Mouse (Mus musculus) frontal cortex, adult 2 months (tissue): Measurements from ENCODE around the gene Trabd2b. TPM values are rescaled to one million over a fixed set of nuclear protein-coding genes. Genes with fewer than 3 reads are reported as not detected.
A peak's percentile ranks its signal among the peaks of the same experiment; 100 is the strongest.

Experiments used
- DNase-seq, 2 experiments: peaks; one replicate each; pipeline ENCODE4 v3.0.0; 2022; ENCODE audit warnings: low spot score in 1 of 2; ENCODE audit errors: extremely low spot score in 1 of 2
- polyA plus RNA-seq: library from polyadenylated mRNA; depleted of rRNA; stranded (reverse); fragments of >200 nt; gene quantifications from 2 replicates; pipeline ENCODE4 v1.2.3, GENCODE M21; 2012

Trabd2b gene
- polyA plus RNA-seq, 1 experiment = 1.8 TPM

DNA sequence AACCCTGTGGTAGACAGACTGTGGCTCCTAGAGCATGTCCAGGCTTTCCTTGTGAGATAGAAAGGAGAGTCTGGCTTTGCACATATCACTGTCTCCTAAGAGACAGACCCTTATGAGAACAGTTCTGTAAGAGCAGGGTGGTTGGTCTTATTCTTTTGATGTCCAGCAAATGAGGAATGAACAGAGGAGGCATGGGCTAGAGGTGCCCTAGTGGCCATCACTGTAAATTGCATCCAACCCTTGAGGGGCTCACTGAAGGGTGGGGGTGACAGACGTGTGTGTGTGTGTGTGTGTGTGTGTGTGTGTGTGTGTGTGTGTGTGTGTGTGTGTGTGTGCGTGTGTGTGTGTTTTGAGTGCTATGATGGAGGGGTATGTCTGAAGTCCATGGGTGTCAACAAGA lies 32.2 kb downstream of the Trabd2b start:
- no peak for DNase-seq

- DNase-seq = peak in 1 of 2 experiments; percentile 36
These were observed 35.7 kb downstream of the Trabd2b start for GRCm38 (mm10) chr4:114442186-114442585.

DNA sequence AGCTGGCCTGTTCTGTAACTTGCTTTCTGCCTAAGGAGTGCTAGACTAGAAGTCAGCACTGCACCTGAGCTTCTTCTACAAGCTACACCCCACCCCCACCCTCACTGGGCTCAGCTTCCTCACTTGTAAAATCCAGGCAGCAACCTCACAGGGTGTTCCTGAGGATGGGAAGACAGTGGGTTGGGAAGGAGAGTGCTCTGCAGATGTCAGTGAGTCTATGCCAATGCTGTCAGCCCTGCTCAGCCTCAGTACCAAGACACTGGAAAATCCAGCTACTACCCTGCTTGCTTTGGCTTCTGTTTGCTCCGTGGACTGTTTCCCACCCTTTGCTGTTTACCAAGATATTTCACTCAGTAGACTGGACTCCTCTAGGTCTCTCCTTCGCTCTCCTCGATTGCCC lies 36.1 kb downstream of the Trabd2b start:
- no peak for DNase-seq

GRCm38 (mm10) chr4:114448393-114449052 lies 42.0 kb downstream of the Trabd2b start:
- peak in 1 of 2 experiments; percentile 55 for DNase-seq

DNA sequence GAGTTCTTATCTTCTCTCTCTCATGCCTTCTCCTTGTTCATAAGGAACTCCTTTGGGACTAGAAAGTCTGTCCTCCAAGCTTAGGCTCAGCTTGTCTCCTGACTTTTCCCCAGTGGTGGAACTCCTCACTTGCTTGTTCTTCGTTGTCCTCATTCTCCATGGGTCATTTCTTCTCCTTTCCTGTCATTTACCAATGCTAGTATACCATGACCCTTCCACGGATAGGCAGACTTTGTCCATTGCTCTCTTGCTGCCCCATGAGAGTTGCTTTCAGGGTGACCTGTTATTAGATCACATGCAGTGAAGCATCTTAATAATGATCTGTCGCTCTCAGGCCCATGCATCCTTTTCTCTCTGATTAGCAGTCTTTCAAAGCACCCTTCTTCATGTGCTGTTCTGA lies 46.6 kb downstream of the Trabd2b start:
- no peak for DNase-seq

- no peak for DNase-seq
These were observed 47.5 kb downstream of the Trabd2b start for GRCm38 (mm10) chr4:114454016-114454415.

- DNase-seq = no peak
These were observed 48.1 kb downstream of the Trabd2b start for GRCm38 (mm10) chr4:114454495-114455186.

DNA sequence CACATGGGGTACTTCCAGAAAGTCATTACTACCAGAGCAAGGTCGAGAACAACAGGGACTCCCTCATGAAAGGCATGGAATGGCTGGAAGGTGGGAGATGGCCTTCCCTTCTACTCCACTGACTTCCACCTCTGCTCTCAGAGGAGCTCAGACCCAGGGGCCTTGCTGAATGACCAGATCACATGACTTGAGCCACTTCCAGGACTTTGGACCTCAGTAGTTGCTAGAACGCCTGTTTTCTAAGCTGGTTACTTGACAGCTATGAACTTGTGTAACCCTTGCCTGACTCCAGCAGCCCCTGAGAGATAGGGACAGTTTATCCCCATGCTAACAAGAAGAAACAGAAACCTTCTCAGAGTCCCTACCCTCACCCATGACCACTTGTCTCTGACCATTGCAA lies 50.6 kb downstream of the Trabd2b start:
- DNase-seq = no peak

GRCm38 (mm10) chr4:114459591-114459990 lies 53.1 kb downstream of the Trabd2b start:
- peak; percentile 35 to 46 for DNase-seq

DNA sequence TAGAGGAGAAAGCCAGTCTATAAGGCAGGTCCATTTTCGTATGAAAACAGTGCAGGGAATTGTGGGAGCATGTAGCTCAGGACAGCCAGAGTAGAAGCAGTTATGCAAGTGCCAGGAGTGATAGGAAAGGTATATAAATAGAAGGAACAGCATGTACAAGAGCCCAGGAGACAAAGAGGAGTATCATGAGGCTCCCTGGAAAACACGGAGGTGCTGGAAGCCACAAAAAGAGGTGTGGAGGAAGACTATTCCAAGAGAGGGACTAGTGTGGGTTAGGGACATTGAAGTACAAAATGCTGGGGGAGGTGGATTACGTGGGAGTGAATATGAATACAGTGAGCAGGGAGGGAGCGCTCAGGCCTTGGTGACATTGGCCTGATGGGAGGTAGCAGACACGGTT lies 53.9 kb downstream of the Trabd2b start:
- DNase-seq = peak; percentile 74 to 81

DNA sequence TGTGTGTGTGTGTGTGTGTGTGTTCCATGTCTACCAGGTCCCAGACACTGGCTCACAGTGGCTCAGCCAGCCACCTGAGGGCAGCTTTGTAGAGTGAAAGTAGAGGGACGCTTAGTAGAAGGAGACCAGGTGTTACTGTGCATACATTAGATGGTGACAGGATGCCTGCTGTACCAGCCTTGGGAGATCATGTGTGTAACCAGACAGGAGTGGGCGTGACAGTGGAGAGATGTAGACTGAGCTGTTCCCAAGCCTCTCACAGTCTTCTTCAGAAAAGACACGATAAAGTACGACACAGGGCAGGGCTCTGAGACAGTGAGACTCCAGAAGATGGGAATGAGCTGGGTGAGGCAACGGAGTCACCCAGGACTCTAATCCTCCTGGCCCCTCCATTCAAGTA lies 54.6 kb downstream of the Trabd2b start:
- peak; percentile 53 to 55 for DNase-seq

DNA sequence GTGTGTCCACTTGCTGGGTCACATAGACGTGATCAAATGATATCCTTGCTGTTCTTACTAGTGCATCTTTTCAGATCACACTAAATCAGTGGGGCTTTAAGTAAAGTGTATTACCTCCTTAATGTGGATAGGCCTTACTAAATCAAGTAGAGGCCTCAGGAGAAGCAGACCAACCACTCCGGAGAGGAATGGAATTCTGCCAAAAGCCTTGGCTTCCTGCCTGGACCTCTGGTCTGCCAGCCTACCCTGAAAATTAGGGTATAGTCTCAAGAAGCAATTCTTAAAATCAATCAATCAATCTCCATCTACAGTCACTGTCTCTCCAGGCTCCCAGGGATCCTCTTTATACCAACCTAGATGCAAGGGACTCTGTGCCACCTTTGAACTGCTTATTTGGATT lies 59.1 kb downstream of the Trabd2b start:
- DNase-seq = no peak

DNA sequence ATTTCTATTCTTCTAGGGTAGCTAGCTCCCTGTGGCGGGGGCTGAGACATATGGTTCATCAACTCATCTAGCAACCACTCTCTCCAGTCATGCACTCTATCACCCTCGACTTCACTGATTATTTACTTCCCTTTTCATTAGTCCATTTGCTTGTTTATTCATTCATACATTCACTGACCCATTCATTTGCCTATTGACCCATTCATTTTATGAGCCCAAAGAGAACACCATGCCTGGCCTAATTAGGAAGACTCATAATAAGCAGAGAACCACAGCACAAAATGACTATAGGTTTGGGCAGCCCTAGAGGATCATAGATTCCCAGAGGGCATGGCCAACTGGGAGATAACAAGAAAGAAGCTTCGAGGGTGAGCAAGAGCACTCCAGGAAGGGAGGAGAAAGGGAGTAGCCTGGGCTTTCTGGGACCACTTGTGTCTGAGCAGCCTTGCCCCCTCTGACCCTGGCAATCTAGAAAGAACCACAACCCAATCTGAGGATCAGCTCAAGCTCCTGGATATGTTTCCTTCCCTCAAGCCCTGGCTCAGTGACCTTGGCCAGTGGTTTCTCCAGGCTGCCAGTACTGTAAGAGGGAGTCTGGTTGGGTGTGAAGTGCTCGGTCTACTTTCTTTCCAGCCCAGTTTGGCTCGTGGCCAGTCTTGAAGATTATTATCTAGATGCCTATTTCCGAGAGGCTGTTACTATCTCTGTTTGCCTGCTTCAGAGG lies 61.0 kb downstream of the Trabd2b start:
- DNase-seq = no peak

- DNase-seq = no peak
These were observed 61.5 kb downstream of the Trabd2b start for GRCm38 (mm10) chr4:114468095-114468429.

DNA sequence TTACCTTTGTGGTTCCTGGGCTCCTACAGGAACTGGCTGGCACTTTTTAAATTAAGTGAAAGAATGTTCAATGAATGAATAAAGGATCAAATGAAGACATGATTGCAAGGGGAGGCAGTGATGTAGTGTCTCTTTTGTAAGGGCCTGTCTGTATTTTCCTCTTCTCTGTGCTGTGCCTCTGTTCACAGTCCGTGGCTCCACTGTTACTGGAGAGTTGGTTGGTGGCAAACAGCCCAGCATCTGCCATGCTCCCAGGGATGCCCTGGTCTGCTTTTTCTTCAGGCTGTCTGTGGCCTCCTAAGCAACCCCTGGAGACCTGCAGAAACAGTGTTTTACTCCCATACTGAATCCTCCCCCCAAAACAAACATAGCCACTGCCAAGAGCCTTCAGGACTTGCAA lies 63.4 kb downstream of the Trabd2b start:
- no peak for DNase-seq

DNA sequence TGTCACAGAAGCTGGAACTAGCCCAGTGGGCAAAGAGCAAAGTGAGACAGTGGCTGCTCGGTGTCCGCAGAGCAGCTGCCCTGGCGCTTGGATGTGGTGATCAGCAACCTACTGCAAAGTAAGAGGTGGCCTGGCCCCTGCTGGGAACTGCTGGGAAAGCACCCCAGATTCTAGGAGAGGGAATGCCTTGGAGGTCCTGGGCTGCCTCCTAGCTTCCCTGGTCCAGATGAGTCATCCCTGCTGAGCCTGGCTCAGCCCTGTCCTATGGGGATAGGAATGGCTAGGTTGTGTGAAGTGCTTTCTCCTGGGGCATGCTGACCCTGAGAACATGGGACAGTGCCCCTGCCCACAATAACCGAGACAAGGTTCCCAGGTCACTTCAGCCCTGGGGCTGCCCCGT lies 65.6 kb downstream of the Trabd2b start:
- DNase-seq = no peak

GRCm38 (mm10) chr4:114476316-114476715 lies 69.8 kb downstream of the Trabd2b start:
- peak in 1 of 2 experiments; percentile 34 for DNase-seq

GRCm38 (mm10) chr4:114477082-114477771 lies 70.7 kb downstream of the Trabd2b start:
- DNase-seq = no peak

GRCm38 (mm10) chr4:114481518-114481917 lies 75.0 kb downstream of the Trabd2b start:
- DNase-seq = no peak

- no peak for DNase-seq
These were observed 77.6 kb downstream of the Trabd2b start for GRCm38 (mm10) chr4:114484173-114484572.

- no peak for DNase-seq
These were observed 79.5 kb downstream of the Trabd2b start for GRCm38 (mm10) chr4:114485996-114486395.
